Mouse (Mus musculus): ENCODE measurements around the gene Nfat5.

The Nfat5 gene

GRCm38 (mm10) chr8:107403038-107403781 is 109.9 kb downstream of the Nfat5 start, which contains the start of gene Nqo1:
Nqo1 (minus strand) TSS chr8:107403206.
- peak; percentile 67 for DNase-seq

- DNase-seq: no peak
These were observed 110.8 kb downstream of the Nfat5 start for GRCm38 (mm10) chr8:107404057-107404456.

- DNase-seq: no peak
These were observed 112.7 kb downstream of the Nfat5 start for GRCm38 (mm10) chr8:107405935-107406334.

GRCm38 (mm10) chr8:107411391-107411790 is 118.1 kb downstream of the Nfat5 start:
- DNase-seq: no peak

GRCm38 (mm10) chr8:107412552-107412951 is 119.3 kb downstream of the Nfat5 start:
- no peak for DNase-seq

- no peak for DNase-seq
These were observed 120.6 kb downstream of the Nfat5 start for GRCm38 (mm10) chr8:107413881-107414280.

GRCm38 (mm10) chr8:107417001-107417400 is 123.7 kb downstream of the Nfat5 start:
- no peak for DNase-seq

- no peak for DNase-seq
These were observed 130.9 kb downstream of the Nfat5 start for GRCm38 (mm10) chr8:107424176-107424575.

GRCm38 (mm10) chr8:107424597-107425229 is 131.4 kb downstream of the Nfat5 start, which contains the start of gene Nob1:
Nob1 (minus strand) TSS chr8:107425051.
- DNase-seq: peak; percentile 96

GRCm38 (mm10) chr8:107425230-107425597 is 131.9 kb downstream of the Nfat5 start:
- DNase-seq: no peak
